Mouse (Mus musculus) lung, adult 18-20 months (tissue): Measurements from ENCODE around the gene S1pr4.

Experiments
- DNase-seq, 2 experiments: peaks; one replicate each; pipeline ENCODE4 v3.0.0; 2022; ENCODE audit warnings: mixed read lengths in 2 of 2

Gene S1pr4

DNA sequence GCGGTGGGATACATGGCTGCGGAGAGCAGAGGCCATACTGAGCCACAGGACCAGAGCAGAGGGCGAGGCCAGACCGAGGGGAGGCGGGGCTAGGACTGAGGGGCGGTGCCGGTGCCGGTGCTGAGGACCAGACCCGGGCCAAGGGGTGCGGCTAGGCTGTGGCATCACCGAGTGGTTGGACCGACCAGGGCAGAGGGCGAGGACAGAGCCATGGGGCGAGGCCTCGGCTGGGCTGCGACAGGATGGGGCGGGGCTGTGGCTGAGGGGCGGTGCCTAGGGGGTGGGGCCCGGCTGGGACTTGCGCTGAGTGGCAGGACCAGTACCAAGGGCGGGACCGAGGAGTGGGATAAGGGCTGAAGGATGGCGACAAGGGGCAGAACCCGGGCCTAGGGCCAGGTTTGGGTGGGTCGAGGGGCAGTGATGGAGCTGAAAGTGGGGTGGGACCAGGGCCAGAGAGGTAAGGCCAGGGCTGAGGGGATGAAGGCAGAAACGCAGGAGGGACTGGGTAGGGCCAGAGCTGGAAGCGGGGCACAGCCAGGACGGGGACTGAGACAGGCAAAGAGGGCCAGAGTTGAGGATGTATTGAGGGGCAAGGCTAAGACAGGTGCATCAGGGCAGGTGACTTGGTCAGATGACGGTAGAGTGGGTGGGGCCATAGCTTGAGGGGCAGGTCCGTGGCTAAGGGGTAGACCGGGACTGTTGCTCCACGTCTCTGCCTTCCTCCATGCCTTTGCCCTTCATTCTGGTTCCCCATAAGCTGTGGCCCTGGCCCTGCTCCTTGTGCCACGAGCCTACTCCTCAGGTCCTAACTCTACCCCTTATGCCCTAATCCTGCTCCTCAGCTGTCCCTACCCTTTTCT is 35.3 kb downstream of the S1pr4 start:
- DNase-seq: peak; percentile 70 to 76

DNA sequence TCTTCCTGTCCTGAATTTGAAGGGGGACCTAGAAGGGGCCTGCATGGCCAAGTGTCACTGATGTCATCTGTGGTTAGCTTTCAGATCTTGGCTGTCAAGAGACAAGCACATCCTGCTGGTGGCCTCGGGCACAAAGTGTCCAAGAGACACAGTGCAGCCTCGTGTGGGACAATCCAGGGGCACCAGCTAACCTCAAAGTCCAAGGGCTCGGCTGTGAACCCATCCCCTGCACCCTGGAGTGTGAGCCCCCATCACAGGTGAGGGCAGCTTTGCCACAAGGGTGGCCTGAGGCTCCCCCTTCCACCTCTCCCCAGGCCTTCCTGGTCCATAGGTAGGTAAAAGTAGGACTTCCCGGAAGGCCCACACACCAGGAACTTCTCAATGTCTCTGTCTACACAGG is 36.4 kb downstream of the S1pr4 start:
- DNase-seq: no peak

DNA sequence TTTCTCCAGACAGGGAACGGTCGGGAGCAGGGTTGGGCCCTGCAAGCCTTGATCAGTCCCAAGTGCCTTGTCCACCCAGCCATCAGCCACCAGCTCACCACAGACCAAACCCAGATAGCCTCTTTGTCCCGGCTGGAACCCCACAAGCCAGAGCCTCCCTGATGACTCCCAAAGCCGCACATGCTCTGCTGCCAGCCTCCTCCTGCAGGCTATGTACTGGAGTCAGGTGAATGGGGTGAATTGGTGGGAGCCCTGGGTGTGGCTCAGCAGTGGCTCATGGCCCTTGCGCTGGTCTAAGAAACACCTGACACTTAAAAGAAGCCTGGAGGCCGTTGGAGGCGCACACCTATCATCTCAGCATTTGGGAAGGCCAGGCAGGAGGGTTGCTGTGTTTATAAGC is 37.0 kb downstream of the S1pr4 start:
- no peak for DNase-seq

GRCm38 (mm10) chr10:81462415-81462804 is 37.5 kb downstream of the S1pr4 start:
- peak in 1 of 2 experiments; percentile 31 for DNase-seq

DNA sequence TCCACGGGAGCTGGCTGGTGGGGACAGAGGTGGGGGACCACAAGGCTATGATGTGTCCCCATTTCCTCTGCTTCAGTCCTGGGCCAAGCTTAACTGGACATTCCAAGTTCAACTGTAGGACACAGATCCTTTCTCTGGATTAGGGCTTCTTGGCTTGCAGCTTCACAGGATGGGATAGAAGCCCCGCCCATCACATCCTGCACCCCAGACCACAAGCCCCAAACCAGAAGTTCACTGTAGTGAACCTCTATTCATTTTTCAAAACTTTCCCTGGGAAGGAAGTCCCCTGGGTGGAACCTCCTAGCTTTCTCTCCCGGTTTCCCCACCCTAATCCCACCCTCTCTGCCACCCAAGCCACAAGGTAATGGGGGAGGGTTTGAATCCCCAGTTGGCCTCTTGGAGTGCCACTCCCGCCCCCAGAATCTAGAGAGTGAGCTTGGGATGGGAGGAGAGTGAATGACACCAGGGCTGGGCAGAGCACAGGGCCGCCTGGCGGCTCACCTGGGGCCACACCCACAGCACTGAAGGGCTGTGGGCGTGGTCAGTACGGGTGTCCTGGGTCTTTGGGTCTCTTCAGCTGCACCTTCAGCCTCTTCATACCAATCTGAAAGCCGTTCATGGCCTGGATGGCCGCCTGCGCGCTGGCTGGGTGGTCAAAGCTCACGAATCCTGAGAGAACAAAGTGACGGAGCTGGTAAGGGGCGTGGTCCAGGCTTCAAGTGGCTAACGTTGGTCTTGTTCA is 38.1 kb downstream of the S1pr4 start:
- no peak for DNase-seq

DNA sequence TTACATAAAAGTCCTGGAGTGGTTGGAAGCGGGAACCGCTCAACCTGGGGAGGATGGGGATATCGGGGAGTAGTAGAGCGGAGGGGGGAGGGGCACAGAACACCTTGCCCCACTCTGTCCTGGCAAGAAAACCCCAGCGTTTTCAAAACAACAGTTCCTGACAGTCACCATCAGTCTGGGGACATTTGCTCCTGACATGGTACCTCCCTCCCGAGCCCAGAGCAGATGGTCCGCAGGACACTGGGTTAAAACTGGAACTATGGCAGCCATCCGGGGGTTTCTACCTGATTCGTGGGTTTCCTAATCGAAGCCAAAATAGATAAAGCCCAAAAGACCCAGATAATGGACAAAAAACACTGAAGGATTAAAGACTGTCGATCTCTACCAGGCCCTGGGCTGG is 39.0 kb downstream of the S1pr4 start:
- no peak for DNase-seq

DNA sequence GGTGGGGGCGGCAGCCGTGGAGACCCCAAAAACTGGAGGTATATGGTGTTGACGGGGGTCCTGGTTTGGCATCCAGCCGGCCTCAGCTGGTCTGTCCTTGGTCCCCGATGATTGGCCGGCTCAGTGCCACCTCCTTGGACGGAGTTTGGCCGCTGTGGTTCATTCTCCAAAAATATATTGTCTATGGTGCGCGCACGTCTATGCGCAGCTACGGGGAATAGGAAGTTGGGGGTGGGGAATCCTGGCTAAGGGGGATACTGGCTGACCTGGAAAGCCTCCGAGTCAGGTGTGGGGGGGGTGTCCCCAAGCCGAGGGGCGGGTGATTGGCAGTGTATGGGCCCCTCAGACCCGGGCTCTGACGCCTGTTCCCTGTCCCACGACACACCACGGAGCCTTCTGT is 39.5 kb downstream of the S1pr4 start:
- no peak for DNase-seq

- no peak for DNase-seq
Observed at GRCm38 (mm10) chr10:81459399-81459798, 40.5 kb downstream of the S1pr4 start.

GRCm38 (mm10) chr10:81458267-81458666 is 41.7 kb downstream of the S1pr4 start:
- DNase-seq: no peak

- no peak for DNase-seq
Observed at GRCm38 (mm10) chr10:81457624-81458023, 42.3 kb downstream of the S1pr4 start.

- DNase-seq: no peak
Observed at GRCm38 (mm10) chr10:81456983-81457563, 42.9 kb downstream of the S1pr4 start.

GRCm38 (mm10) chr10:81455181-81455895 is 44.6 kb downstream of the S1pr4 start, which contains the start of gene Nfic:
Gene Nfic (minus strand): TSS chr10:81455635.
- no peak for DNase-seq

DNA sequence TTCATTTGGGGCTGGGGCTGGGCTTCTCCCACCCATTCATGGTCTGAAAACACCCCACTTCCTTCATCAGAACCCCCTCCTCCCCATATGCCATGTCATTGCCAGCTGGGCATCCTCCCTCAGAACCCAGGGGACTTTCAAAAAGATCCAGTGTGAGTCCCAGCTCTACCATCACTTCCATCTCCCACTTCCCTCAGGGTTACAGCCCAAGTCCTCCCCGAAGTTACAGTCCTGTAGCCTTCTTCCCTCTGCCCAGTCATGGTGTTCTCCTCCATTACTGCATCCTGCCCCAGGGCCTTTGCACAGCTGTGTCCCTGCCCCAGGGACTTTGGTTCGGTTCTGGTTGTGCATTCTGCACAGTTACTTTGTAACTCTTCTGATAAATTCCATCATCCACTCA is 45.8 kb downstream of the S1pr4 start:
- DNase-seq: no peak

DNA sequence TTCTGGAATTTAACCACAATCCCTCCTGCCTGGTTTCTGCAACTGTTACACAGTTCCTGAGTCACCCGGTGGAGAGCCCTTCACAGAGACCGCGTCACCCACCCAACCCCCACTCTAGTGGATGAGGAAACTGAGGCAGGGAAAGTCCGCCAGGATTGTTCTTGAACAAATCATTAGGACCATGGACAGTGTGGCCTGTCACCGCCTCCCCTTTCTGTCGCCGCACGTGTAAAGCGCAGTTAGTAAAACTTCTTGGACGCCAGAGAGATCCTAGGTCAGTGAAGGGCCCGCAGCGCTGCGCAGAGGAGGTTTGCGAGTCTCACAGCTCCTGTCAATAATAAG is 47.0 kb downstream of the S1pr4 start:
- peak; percentile 20 to 50 for DNase-seq

- DNase-seq: no peak
Observed at GRCm38 (mm10) chr10:81452237-81452946, 47.5 kb downstream of the S1pr4 start.

- no peak for DNase-seq
Observed at GRCm38 (mm10) chr10:81451365-81451745, 48.6 kb downstream of the S1pr4 start.

DNA sequence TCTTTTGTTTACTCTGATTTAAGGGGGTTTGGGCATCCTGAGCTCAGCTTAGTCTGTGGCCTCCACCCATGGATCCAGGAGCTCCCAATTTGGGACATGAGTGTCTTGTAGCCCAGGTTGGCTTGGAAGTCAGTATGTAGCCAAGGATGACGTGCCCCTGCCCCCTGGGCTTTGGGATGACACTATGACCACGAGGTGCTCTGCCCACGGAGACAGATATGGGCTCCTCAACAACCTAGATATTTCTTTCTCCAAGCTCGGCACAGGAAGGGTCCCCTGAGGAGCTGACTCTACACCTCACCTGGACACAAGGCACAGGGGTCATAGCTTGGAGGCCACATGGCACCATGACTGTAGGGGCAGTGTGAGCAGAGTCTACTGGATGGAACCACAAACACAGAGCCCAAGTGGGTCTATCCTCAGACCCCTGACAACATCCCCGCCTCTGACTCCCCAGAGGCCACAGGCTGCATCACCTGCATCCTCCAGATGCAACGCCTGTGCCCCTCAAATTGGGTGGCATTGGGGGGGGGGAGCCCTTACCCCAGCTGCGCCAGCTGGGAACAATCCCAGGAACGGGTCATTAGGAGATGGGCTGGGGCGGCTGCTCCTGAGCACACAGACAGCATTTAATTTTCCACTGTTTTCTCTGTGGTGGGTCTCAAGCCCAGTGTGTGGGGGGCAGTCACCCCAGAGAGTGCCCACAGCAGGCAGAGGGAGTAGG is 49.1 kb downstream of the S1pr4 start:
- DNase-seq: no peak

GRCm38 (mm10) chr10:81450140-81450539 is 49.8 kb downstream of the S1pr4 start:
- DNase-seq: peak; percentile 72 to 82
